Mouse (Mus musculus) olfactory bulb, adult 2 months (tissue): ENCODE data around the gene Snph. TPM values are rescaled to one million over a fixed set of nuclear protein-coding genes. Genes with fewer than 3 reads are reported as not detected.

Experiments used
- H3K27ac ChIP-seq: fragments of 200-500 bp; 2 replicates; pipeline ENCODE4 v1.5.1; 2012; ENCODE audit warnings: low read depth, low read length; ENCODE audit not compliant: insufficient read depth
- H3K4me1 ChIP-seq: fragments of 200-500 bp; 2 replicates; pipeline ENCODE4 v1.6.1; 2012; ENCODE audit warnings: low read length; ENCODE audit not compliant: control insufficient read depth, insufficient read depth
- H3K4me3 ChIP-seq: fragments of 200-500 bp; 2 replicates; pipeline ENCODE4 v1.5.1; 2012; ENCODE audit warnings: mild to moderate bottlenecking, low read depth, low read length, moderate library complexity; ENCODE audit not compliant: insufficient read depth
- CTCF ChIP-seq: fragments of 200-500 bp; IDR thresholded peaks from 2 replicates; pipeline ENCODE4 v1.5.1; 2012; ENCODE audit warnings: low read depth, mild to moderate bottlenecking, low read length, moderate library complexity; ENCODE audit not compliant: insufficient read depth
- POLR2A ChIP-seq: fragments of 200-500 bp; IDR thresholded peaks from 2 replicates; pipeline ENCODE4 v1.6.1; 2012; ENCODE audit warnings: mild to moderate bottlenecking, low read depth, low read length, moderate library complexity; ENCODE audit not compliant: insufficient read depth
- WGBS: fragments of 180-500 bp; shearing (Covaris S2); methylation state at CpG from one replicate; pipeline ENCODE4 v1.1.7; 2018; 5-methylcytosine and 5-hydroxymethylcytosine counted together
- polyA plus RNA-seq: library from polyadenylated mRNA; stranded (reverse); fragments of >200 nt; gene quantifications from 2 replicates; pipeline ENCODE4 v1.2.4, GENCODE M21; 2012; ENCODE audit warnings: low replicate concordance; ENCODE audit not compliant: missing spikeins, insufficient read depth, insufficient read length

Gene Snph
- polyA plus RNA-seq, 1 experiment = not detected

- Histone ChIP-seq H3K4me1 (peaks cover 32% of the 10 kb centered on the region), H3K4me3 (no peak overlapping the region), H3K27ac (0 out of 2 replicates have a peak overlapping the region, but pooled peaks have one; percentile 27)
- TF ChIP-seq CTCF = no peak
- no peak for TF ChIP-seq POLR2A
- WGBS = 12% methylated on average over 3 of the region's 3 CpGs
Observed at GRCm38 (mm10) chr2:151609974-151610373, 22.4 kb downstream of the Snph start.

GRCm38 (mm10) chr2:151608435-151608834 is 24.0 kb downstream of the Snph start:
- WGBS = 80% methylated on average over 1 of the region's 1 CpGs

GRCm38 (mm10) chr2:151605437-151605987 is 26.9 kb downstream of the Snph start:
- Histone ChIP-seq H3K4me1 (peaks cover 69% of the 10 kb centered on the region), H3K27ac (peak overlapping the region; percentile 61), H3K4me3 (no peak overlapping the region)
- TF ChIP-seq POLR2A (no peak), CTCF (no peak)
- 12% methylated on average over 10 of the region's 11 CpGs for WGBS

More at GRCm38 (mm10) chr2:151608435-151608834, 24.0 kb downstream of the Snph start:
- H3K27ac ChIP-seq = 0 out of 2 replicates have a peak overlapping the region, but pooled peaks have one; percentile 8
- TF ChIP-seq CTCF (no peak), POLR2A (no peak)
- no peak overlapping the region for H3K4me3 ChIP-seq
- H3K4me1 ChIP-seq = peaks cover 43% of the 10 kb centered on the region

GRCm38 (mm10) chr2:151603630-151604029 is 28.8 kb downstream of the Snph start:
- Histone ChIP-seq H3K27ac (peak overlapping the region; percentile 61), H3K4me3 (no peak overlapping the region), H3K4me1 (peaks cover 66% of the 10 kb centered on the region)
- 17% methylated on average over 4 of the region's 4 CpGs for WGBS
- TF ChIP-seq POLR2A (no peak), CTCF (no peak)

GRCm38 (mm10) chr2:151602106-151602505 is 30.3 kb downstream of the Snph start:
- no peak overlapping the region for H3K4me3 ChIP-seq
- TF ChIP-seq CTCF = no peak
- no peak for TF ChIP-seq POLR2A
- 59% methylated on average over 4 of the region's 4 CpGs for WGBS
- H3K4me1 ChIP-seq = peaks cover 60% of the 10 kb centered on the region
- peak overlapping the region; percentile 61; the same call in 1 of the 2 replicates for H3K27ac ChIP-seq

GRCm38 (mm10) chr2:151598068-151598467 is 34.3 kb downstream of the Snph start:
- TF ChIP-seq CTCF (no peak), POLR2A (no peak)
- no peak overlapping the region for H3K4me3 ChIP-seq
- H3K27ac ChIP-seq = no peak overlapping the region
- H3K4me1 ChIP-seq = peaks cover 33% of the 10 kb centered on the region
- WGBS = 62% methylated on average over 2 of the region's 2 CpGs

- 74% methylated on average over 9 of the region's 9 CpGs for WGBS
- no peak overlapping the region for H3K27ac ChIP-seq
- TF ChIP-seq POLR2A (no peak), CTCF (no peak)
Observed at GRCm38 (mm10) chr2:151587306-151587705, 45.1 kb downstream of the Snph start.

GRCm38 (mm10) chr2:151586807-151587206 is 45.6 kb downstream of the Snph start:
- Histone ChIP-seq H3K4me1 (no peaks in the 10 kb centered on the region), H3K4me3 (no peak overlapping the region), H3K27ac (no peak overlapping the region)
- WGBS = 93% methylated on average over 1 of the region's 1 CpGs
- TF ChIP-seq CTCF (no peak), POLR2A (no peak)

More at GRCm38 (mm10) chr2:151587306-151587705, 45.1 kb downstream of the Snph start:
- H3K4me1 ChIP-seq = no peaks in the 10 kb centered on the region
- H3K4me3 ChIP-seq = no peak overlapping the region

- Histone ChIP-seq H3K4me1 (no peaks in the 10 kb centered on the region), H3K27ac (no peak overlapping the region), H3K4me3 (no peak overlapping the region)
- 50% methylated on average over 3 of the region's 3 CpGs for WGBS
- no peak for TF ChIP-seq POLR2A
- no peak for TF ChIP-seq CTCF
Observed at GRCm38 (mm10) chr2:151585934-151586333, 46.5 kb downstream of the Snph start.

- WGBS = 25% methylated on average over 1 of the region's 1 CpGs
- no peak for TF ChIP-seq CTCF
- no peak for TF ChIP-seq POLR2A
- H3K4me3 ChIP-seq = no peak overlapping the region
- no peak overlapping the region for H3K27ac ChIP-seq
- H3K4me1 ChIP-seq = peaks cover under 1% of the 10 kb centered on the region; the same call in 1 of the 2 replicates
Observed at GRCm38 (mm10) chr2:151580945-151581344, 51.4 kb downstream of the Snph start.
